Mouse (Mus musculus) stomach, postnatal 0 days (tissue): ENCODE results near the gene Map3k20. TPM values are rescaled to one million over a fixed set of nuclear protein-coding genes. Genes with fewer than 3 reads are reported as not detected.

ENCODE experiments used
- ATAC-seq: fragments of 200-750 bp; cut with Nextera tagmentation; 2 replicates; pipeline ENCODE4 v1.8.0; 2017; ENCODE audit not compliant: low FRiP score, low TSS enrichment
- DNase-seq: peaks from one replicate; pipeline ENCODE4 v3.0.0-alpha.2; 2016; ENCODE audit warnings: low spot score
- H3K27ac ChIP-seq: fragments of 300-500 bp; sonication (generic); replicated peaks from 2 replicates; pipeline ENCODE4 v1.5.1; 2014; ENCODE audit warnings: mild to moderate bottlenecking, control low read depth
- H3K27me3 ChIP-seq: fragments of 300-500 bp; sonication (generic); 2 replicates; pipeline ENCODE4 v1.6.1; 2014; ENCODE audit warnings: low read length; ENCODE audit not compliant: control insufficient read depth, insufficient read depth
- H3K36me3 ChIP-seq: fragments of 300-500 bp; sonication (generic); 2 replicates; pipeline ENCODE4 v1.6.1; 2014; ENCODE audit warnings: low read length, mixed read lengths; ENCODE audit not compliant: control insufficient read depth, insufficient read depth
- H3K4me1 ChIP-seq: fragments of 300-500 bp; sonication (generic); replicated peaks from 2 replicates; pipeline ENCODE4 v1.6.1; 2014; ENCODE audit warnings: antibody characterized with exemption; ENCODE audit not compliant: control insufficient read depth, insufficient read depth
- H3K4me2 ChIP-seq: fragments of 300-500 bp; sonication (generic); replicated peaks from 2 replicates; pipeline ENCODE4 v1.6.1; 2014; ENCODE audit warnings: low read depth, mild to moderate bottlenecking, control low read depth, moderate library complexity
- H3K4me3 ChIP-seq: fragments of 300-500 bp; sonication (generic); 2 replicates; pipeline ENCODE4 v1.5.1; 2014; ENCODE audit warnings: low read depth, low read length, control low read depth
- H3K9ac ChIP-seq: fragments of 300-500 bp; sonication (generic); 2 replicates; pipeline ENCODE4 v1.6.1; 2014; ENCODE audit warnings: mild to moderate bottlenecking, low read length, control low read depth, mixed read lengths
- H3K9me3 ChIP-seq: fragments of 300-500 bp; sonication (generic); 2 replicates; pipeline ENCODE4 v1.6.1; 2016; ENCODE audit warnings: low read length; ENCODE audit not compliant: control insufficient read depth
- CTCF ChIP-seq: IDR thresholded peaks from 2 replicates; pipeline ENCODE4 v1.5.1; 2016; ENCODE audit warnings: antibody characterized with exemption, low read depth, mild to moderate bottlenecking, moderate library complexity
- EP300 ChIP-seq: optimal IDR thresholded peaks from 2 replicates; pipeline ENCODE3; 2016; ENCODE audit warnings: antibody characterized with exemption
- WGBS: fragments of 180-500 bp; shearing (Covaris S2); extraction: QIAGEN DNeasy Blood & Tissue Kit; methylation state at CpG from one replicate; pipeline ENCODE4 v1.1.7; 2014; 5-methylcytosine and 5-hydroxymethylcytosine counted together
- polyA plus RNA-seq: library from polyadenylated mRNA; unstranded; fragments of >200 nt; fragmentation: Nextera tagmentation; extraction: Ambion mirVana; gene quantifications from 2 replicates; pipeline ENCODE4 v1.2.1, GENCODE M21; 2015

The Map3k20 gene
- polyA plus RNA-seq, 1 experiment from 2014 or later: 17.0 TPM

GRCm38 (mm10) chr2:72351329-72351728 is 65.9 kb downstream of the Map3k20 start:
- no peaks in the 10 kb centered on the region for H3K27me3 ChIP-seq
- no peak overlapping the region for H3K4me2 ChIP-seq
- H3K4me3 ChIP-seq: no peak overlapping the region
- no peak overlapping the region for H3K9ac ChIP-seq
- ATAC-seq (no peak), DNase-seq (no peak)
- WGBS: 78% methylated on average over 5 of the region's 5 CpGs
- TF ChIP-seq EP300 (no peak), CTCF (no peak)
- H3K4me1 ChIP-seq: no peaks in the 10 kb centered on the region
- H3K36me3 ChIP-seq: 0 out of 2 replicates have a peak, but pooled peaks cover under 1% of the 10 kb centered on the region
- no peaks in the 10 kb centered on the region for H3K9me3 ChIP-seq
- H3K27ac ChIP-seq: no peak overlapping the region

GRCm38 (mm10) chr2:72351776-72352175 is 66.3 kb downstream of the Map3k20 start:
- Histone ChIP-seq H3K27me3 (no peaks in the 10 kb centered on the region), H3K4me1 (no peaks in the 10 kb centered on the region), H3K36me3 (0 out of 2 replicates have a peak, but pooled peaks cover 5% of the 10 kb centered on the region), H3K4me3 (no peak overlapping the region), H3K4me2 (no peak overlapping the region), H3K9me3 (no peaks in the 10 kb centered on the region), H3K27ac (no peak overlapping the region), H3K9ac (no peak overlapping the region)
- DNase-seq (no peak), ATAC-seq (no peak)
- TF ChIP-seq CTCF (no peak), EP300 (no peak)
- 92% methylated on average over 8 of the region's 8 CpGs for WGBS

GRCm38 (mm10) chr2:72352756-72353155 is 67.3 kb downstream of the Map3k20 start:
- Histone ChIP-seq H3K4me1 (no peaks in the 10 kb centered on the region), H3K9me3 (no peaks in the 10 kb centered on the region), H3K36me3 (0 out of 2 replicates have a peak, but pooled peaks cover 5% of the 10 kb centered on the region), H3K27me3 (no peaks in the 10 kb centered on the region), H3K4me2 (no peak overlapping the region), H3K4me3 (no peak overlapping the region), H3K27ac (no peak overlapping the region), H3K9ac (no peak overlapping the region)
- DNase-seq: no peak
- TF ChIP-seq EP300: no peak
- no peak for TF ChIP-seq CTCF
- no peak for ATAC-seq

GRCm38 (mm10) chr2:72356471-72356870 is 71.0 kb downstream of the Map3k20 start:
- ATAC-seq (no peak), DNase-seq (no peak)
- Histone ChIP-seq H3K4me1 (no peaks in the 10 kb centered on the region), H3K4me2 (no peak overlapping the region), H3K27ac (no peak overlapping the region), H3K36me3 (0 out of 2 replicates have a peak, but pooled peaks cover 5% of the 10 kb centered on the region), H3K9me3 (no peaks in the 10 kb centered on the region), H3K9ac (no peak overlapping the region), H3K27me3 (no peaks in the 10 kb centered on the region), H3K4me3 (no peak overlapping the region)
- 92% methylated on average over 10 of the region's 10 CpGs for WGBS
- TF ChIP-seq EP300: no peak
- TF ChIP-seq CTCF: no peak

- ATAC-seq: no peak
- DNase-seq: no peak
- 68% methylated on average over 3 of the region's 3 CpGs for WGBS
These were observed 76.1 kb downstream of the Map3k20 start for GRCm38 (mm10) chr2:72361572-72361971.

GRCm38 (mm10) chr2:72363449-72363848 is 78.0 kb downstream of the Map3k20 start:
- no peak for ATAC-seq
- no peak for DNase-seq
- H3K4me1 ChIP-seq: no peaks in the 10 kb centered on the region
- H3K9ac ChIP-seq: no peak overlapping the region
- no peaks in the 10 kb centered on the region for H3K36me3 ChIP-seq
- no peaks in the 10 kb centered on the region for H3K9me3 ChIP-seq
- no peak overlapping the region for H3K4me3 ChIP-seq
- WGBS: 91% methylated on average over 1 of the region's 1 CpGs
- TF ChIP-seq CTCF (no peak), EP300 (no peak)
- H3K27ac ChIP-seq: no peak overlapping the region
- no peak overlapping the region for H3K4me2 ChIP-seq
- no peaks in the 10 kb centered on the region for H3K27me3 ChIP-seq

More at GRCm38 (mm10) chr2:72361572-72361971, 76.1 kb downstream of the Map3k20 start:
- Histone ChIP-seq H3K27me3 (no peaks in the 10 kb centered on the region), H3K9me3 (no peaks in the 10 kb centered on the region), H3K4me1 (no peaks in the 10 kb centered on the region), H3K27ac (no peak overlapping the region), H3K4me2 (no peak overlapping the region), H3K36me3 (0 out of 2 replicates have a peak, but pooled peaks cover 2% of the 10 kb centered on the region), H3K4me3 (no peak overlapping the region), H3K9ac (no peak overlapping the region)
- TF ChIP-seq EP300: no peak
- no peak for TF ChIP-seq CTCF
